Mouse (Mus musculus): ENCODE measurements around the gene Dao.

Dao gene

GRCm38 (mm10) chr5:114003542-114003941, at the start of gene Dao:
TSS of gene Dao (plus strand) at chr5:114003703.
- no peak for DNase-seq (ENCODE audit: low read depth)

- peak; percentile 74 for DNase-seq (ENCODE audit: low read depth)
Observed at GRCm38 (mm10) chr5:113954421-113954820, 49.1 kb upstream of the Dao start.

- no peak for DNase-seq (ENCODE audit: low read depth)
Observed at GRCm38 (mm10) chr5:113955281-113955680, 48.2 kb upstream of the Dao start.

GRCm38 (mm10) chr5:113955691-113956090, 47.8 kb upstream of the Dao start:
- DNase-seq (ENCODE audit: low read depth): no peak

- peak; percentile 63 for DNase-seq (ENCODE audit: low read depth)
Observed at GRCm38 (mm10) chr5:113956510-113956909, 47.0 kb upstream of the Dao start.

- no peak for DNase-seq (ENCODE audit: low read depth)
Observed at GRCm38 (mm10) chr5:113959039-113959438, 44.5 kb upstream of the Dao start.

GRCm38 (mm10) chr5:113960416-113960815, 43.1 kb upstream of the Dao start:
- DNase-seq (ENCODE audit: low read depth): no peak

- DNase-seq (ENCODE audit: low read depth): no peak
Observed at GRCm38 (mm10) chr5:113961776-113962175, 41.7 kb upstream of the Dao start.

GRCm38 (mm10) chr5:113964972-113965371, 38.5 kb upstream of the Dao start:
- DNase-seq (ENCODE audit: low read depth): no peak

GRCm38 (mm10) chr5:113965659-113966185, 37.8 kb upstream of the Dao start:
- DNase-seq (ENCODE audit: low read depth): no peak

- DNase-seq (ENCODE audit: low read depth): no peak
Observed at GRCm38 (mm10) chr5:113966452-113967150, 36.9 kb upstream of the Dao start.

GRCm38 (mm10) chr5:113968371-113968770, 35.1 kb upstream of the Dao start:
- DNase-seq (ENCODE audit: low read depth): no peak

GRCm38 (mm10) chr5:113971434-113971960, 32.0 kb upstream of the Dao start:
- no peak for DNase-seq (ENCODE audit: low read depth)

GRCm38 (mm10) chr5:113972589-113973515, 30.7 kb upstream of the Dao start:
- DNase-seq (ENCODE audit: low read depth): no peak

GRCm38 (mm10) chr5:113973790-113974189, 29.7 kb upstream of the Dao start:
- DNase-seq (ENCODE audit: low read depth): no peak

- DNase-seq (ENCODE audit: low read depth): no peak
Observed at GRCm38 (mm10) chr5:113974576-113974975, 28.9 kb upstream of the Dao start.

GRCm38 (mm10) chr5:113975538-113976215, 27.8 kb upstream of the Dao start:
- peak; percentile 89 for DNase-seq (ENCODE audit: low read depth)

GRCm38 (mm10) chr5:113976597-113976996, 26.9 kb upstream of the Dao start:
- DNase-seq (ENCODE audit: low read depth): no peak

- no peak for DNase-seq (ENCODE audit: low read depth)
Observed at GRCm38 (mm10) chr5:113977309-113977708, 26.2 kb upstream of the Dao start.

- DNase-seq (ENCODE audit: low read depth): no peak
Observed at GRCm38 (mm10) chr5:113980511-113980910, 23.0 kb upstream of the Dao start.

- DNase-seq (ENCODE audit: low read depth): no peak
Observed at GRCm38 (mm10) chr5:113981171-113981570, 22.3 kb upstream of the Dao start.

- no peak for DNase-seq (ENCODE audit: low read depth)
Observed at GRCm38 (mm10) chr5:113981843-113982242, 21.7 kb upstream of the Dao start.

All from fibroblast of lung, adult 2 months (primary cell).